Comparison of ENCODE assay signal across 12 mouse cellular contexts in the genomic region with DNA sequence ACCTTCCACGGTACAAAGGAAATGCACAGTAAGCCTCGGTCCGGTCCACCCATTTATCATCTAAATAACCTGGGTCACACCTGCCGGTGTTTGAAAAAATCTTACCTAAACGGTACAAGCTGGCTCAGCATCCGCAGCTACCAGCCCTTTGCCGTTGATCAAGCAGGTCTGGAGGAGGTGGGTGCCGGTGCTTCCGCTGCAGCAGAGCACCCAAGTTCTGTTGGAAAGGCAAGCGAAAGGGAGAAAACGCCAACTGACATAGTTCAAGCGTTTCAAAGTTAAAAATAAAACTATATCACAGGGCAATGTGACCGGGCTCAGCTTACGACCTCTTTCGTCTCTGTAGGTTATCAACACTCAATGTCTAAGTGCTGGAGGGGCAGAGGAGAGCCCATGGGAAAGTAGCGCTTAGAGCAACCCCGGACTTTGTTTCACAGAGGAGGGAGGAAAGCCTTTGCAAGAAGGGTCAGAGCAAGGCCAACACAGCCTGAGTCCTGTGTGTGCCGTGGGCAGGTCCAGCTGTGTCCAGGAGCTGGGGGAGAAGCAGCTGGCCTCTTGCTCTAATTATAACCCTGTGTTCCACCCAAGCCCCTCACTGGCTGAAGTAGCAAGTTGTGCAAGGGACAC. TPM values are rescaled to one million over a fixed set of nuclear protein-coding genes. Genes with fewer than 3 reads are reported as not detected.
DNase-seq lines count a peak whose midpoint lies in the region; ATAC-seq and TF ChIP-seq lines count a peak whose summit lies in the region.
"Had no signal": no experiment of that assay in that cellular context is flagged by ENCODE, and none has a peak within 500 bp of the region (broad histone marks: within the 10 kb centered on the region; RNA-seq: fewer than 3 reads in every experiment).

A gene (minus strand): TSS at position 469 of the 627 bp plus-strand sequence.

- H3K4me1 ChIP-seq in ES-E14 (ENCODE audit: control insufficient read depth in 2 of 2, insufficient read depth in 2 of 2, low read length in 2 of 2, poor library complexity in 1 of 2) = peaks cover 5 to 7% of the 10 kb centered on the region in 2 experiments; a peak in 3 of 4 replicates
- H3K4me1 ChIP-seq in heart, embryonic 15.5 days (replicated peaks) = peaks cover 23% of the 10 kb centered on the region
- no peaks in the 10 kb centered on the region for H3K4me1 ChIP-seq in cerebellum, adult 2 months (ENCODE audit: control insufficient read depth, insufficient read depth, low read length)
- H3K4me1 ChIP-seq: forebrain, embryonic 13.5 days had no signal

- peak within 1 kb of the TSS; percentile 30; the same call in 1 of the 2 replicates for H3K27ac ChIP-seq in ES-E14 (ENCODE audit: insufficient read depth, low read depth, low read length, poor library complexity, severe bottlenecking)
- H3K27ac ChIP-seq in heart, embryonic 15.5 days = peak within 1 kb of the TSS; percentile 90
- H3K27ac ChIP-seq in cerebellum, adult 2 months (ENCODE audit: insufficient read depth, low read length) = no peak within 1 kb of the TSS
- H3K27ac ChIP-seq: forebrain, embryonic 13.5 days had no signal

- H3K4me2 ChIP-seq in heart, embryonic 15.5 days = peak within 1 kb of the TSS; percentile 57
- H3K4me2 ChIP-seq: forebrain, embryonic 13.5 days had no signal

- in situ Hi-C loops in ES-E14 (cut with MboI; ENCODE audit: low sequenced_read_pairs in 2 of 2, unreplicated experiment in 2 of 2) = no loop called here

- peak; percentile 88 for ATAC-seq in heart, embryonic 15.5 days (replicated peaks; ENCODE audit: insufficient number of reproducible peaks, insufficient read depth, low FRiP score, low read depth)
- ATAC-seq: activated CD4-positive, CD25-positive, alpha-beta regulatory T cell, adult 4 months; forebrain, embryonic 13.5 days had no signal

- no peak within 1 kb of the TSS for H3K9ac ChIP-seq in ES-E14 (ENCODE audit: insufficient read depth, low read depth, low read length, poor library complexity, severe bottlenecking)
- H3K9ac ChIP-seq in heart, embryonic 15.5 days = peak within 1 kb of the TSS; percentile 44
- H3K9ac ChIP-seq: forebrain, embryonic 13.5 days had no signal

- DNase-seq in ES-E14 (ENCODE audit: low read depth, low spot score) = no peak
- peak; percentile 20 for DNase-seq in forelimb bud, embryonic 11.5 days (ENCODE audit: low read depth, low spot score)
- DNase-seq in kidney, postnatal 10 days = peak; percentile 24
- DNase-seq in cerebellum, adult 2 months = no peak
- DNase-seq in cerebellum, postnatal 14 days = no peak
- no peak for DNase-seq in spleen, postnatal 14 days (ENCODE audit: low spot score in 2 of 2)
- DNase-seq in Muller cell, postnatal 12 days (ENCODE audit: inconsistent ontology term) = no peak
- DNase-seq: right cerebral cortex, postnatal 14 days; thymus, postnatal 25 days had no signal

- no peak for TF ChIP-seq POLR2A in cerebellum, adult 2 months (IDR thresholded peaks at IDR 0.05; ENCODE audit: borderline replicate concordance, insufficient read depth, low read length)

- peak within 1 kb of the TSS in 1 of 2 experiments; percentile 47; a peak in 2 of 4 replicates for H3K4me3 ChIP-seq in ES-E14 (ENCODE audit: insufficient read depth in 1 of 2, low read depth in 1 of 2, low read length in 2 of 2, poor library complexity in 1 of 2, severe bottlenecking in 1 of 2)
- peak within 1 kb of the TSS; percentile 53 for H3K4me3 ChIP-seq in heart, embryonic 15.5 days
- no peak within 1 kb of the TSS for H3K4me3 ChIP-seq in cerebellum, adult 2 months (replicated peaks; ENCODE audit: insufficient read depth, low read depth, low read length)
- H3K4me3 ChIP-seq: forebrain, embryonic 13.5 days had no signal

- WGBS in heart, embryonic 15.5 days = 31% methylated on average over 18 of the region's 18 CpGs
- 85% methylated on average over 18 of the region's 18 CpGs for WGBS in cerebellum, adult 2 months

- no peaks in the 10 kb centered on the region for H3K27me3 ChIP-seq in heart, embryonic 15.5 days
- H3K27me3 ChIP-seq in cerebellum, adult 2 months (ENCODE audit: control insufficient read depth, insufficient read depth, low read length) = no peaks in the 10 kb centered on the region
- H3K27me3 ChIP-seq: forebrain, embryonic 13.5 days had no signal

- H3K36me3 ChIP-seq in ES-E14 (ENCODE audit: control insufficient read depth, insufficient read depth, low read length, poor library complexity, severe bottlenecking) = no peaks in the 10 kb centered on the region
- H3K36me3 ChIP-seq in heart, embryonic 15.5 days = no peaks in the 10 kb centered on the region

- no peaks in the 10 kb centered on the region for H3K9me3 ChIP-seq in ES-E14 (ENCODE audit: control insufficient read depth, insufficient read depth, low read depth, low read length)
- H3K9me3 ChIP-seq in heart, embryonic 15.5 days (replicated peaks) = no peaks in the 10 kb centered on the region
- H3K9me3 ChIP-seq: forebrain, embryonic 13.5 days had no signal

- no peak for TF ChIP-seq CTCF in cerebellum, adult 2 months (IDR thresholded peaks at IDR 0.05; ENCODE audit: borderline replicate concordance, insufficient read depth, low read depth, low read length)

TF ChIP-seq in ES-E14, 5 proteins besides CTCF, POLR2A, EP300 and RAD21:
- TF ChIP-seq HCFC1 (IDR thresholded peaks at IDR 0.05; ENCODE audit: borderline replicate concordance, insufficient read depth, low read length) = no peak
TF ChIP-seq in ES-E14: peak in this region for 0.

RNA-seq across cellular contexts. Expression of the gene that starts here (rescaled TPM):
- total RNA-seq in ES-E14 (2012; rRNA removed) = 0.09 and 0.11 TPM in 2 replicates
- polyA plus RNA-seq in heart, embryonic 15.5 days (2015; fragmentation: Nextera tagmentation; extraction: Ambion mirVana) = 11.4 and 13.8 TPM in 2 replicates
- 1.1 and 1.9 TPM in 2 replicates for polyA plus RNA-seq in cerebellum, adult 2 months (2012; rRNA removed)

Comparison
In these comparisons a context has a peak if more than half of its experiments do, and no peak if none do; other contexts are left out.
1. DNase-seq: peak in forelimb bud, embryonic 11.5 days (single experiment) and kidney, postnatal 10 days (single experiment); none in ES-E14 (single experiment), cerebellum, adult 2 months (0 of 2), cerebellum, postnatal 14 days (0 of 2), spleen, postnatal 14 days (0 of 2) and Muller cell, postnatal 12 days (single experiment).